Mouse (Mus musculus): Measurements from ENCODE around the gene Flt3. TPM values are rescaled to one million over a fixed set of nuclear protein-coding genes. Genes with fewer than 3 reads are reported as not detected.

Gene Flt3
- total RNA-seq, 2 experiments from 2014 or later: 14.2 to 18.3 TPM

DNA sequence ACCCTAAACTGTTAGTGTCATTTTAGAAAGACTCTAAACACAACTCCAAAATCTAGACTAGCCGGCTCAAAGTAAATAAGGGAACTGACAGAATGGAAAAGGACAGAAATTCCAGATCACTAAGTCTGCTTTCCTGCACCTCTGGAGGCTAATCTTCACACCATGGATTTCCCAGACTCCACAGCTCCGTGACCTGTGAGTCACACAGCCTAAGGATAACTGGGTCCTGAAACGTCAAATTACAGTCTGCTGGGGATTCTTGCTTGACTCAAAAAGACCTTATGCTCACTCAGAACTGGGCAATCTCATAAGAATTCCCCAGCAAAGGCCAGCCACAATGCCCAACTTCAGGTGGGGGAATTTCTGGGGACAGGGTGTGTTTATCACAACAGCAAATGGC is 44.5 kb downstream of the Flt3 start:
- ATAC-seq (replicated peaks; ENCODE audit: poor library complexity): no peak

GRCm38 (mm10) chr5:147354985-147355384 is 45.3 kb downstream of the Flt3 start:
- no peak for ATAC-seq (replicated peaks; ENCODE audit: poor library complexity)

DNA sequence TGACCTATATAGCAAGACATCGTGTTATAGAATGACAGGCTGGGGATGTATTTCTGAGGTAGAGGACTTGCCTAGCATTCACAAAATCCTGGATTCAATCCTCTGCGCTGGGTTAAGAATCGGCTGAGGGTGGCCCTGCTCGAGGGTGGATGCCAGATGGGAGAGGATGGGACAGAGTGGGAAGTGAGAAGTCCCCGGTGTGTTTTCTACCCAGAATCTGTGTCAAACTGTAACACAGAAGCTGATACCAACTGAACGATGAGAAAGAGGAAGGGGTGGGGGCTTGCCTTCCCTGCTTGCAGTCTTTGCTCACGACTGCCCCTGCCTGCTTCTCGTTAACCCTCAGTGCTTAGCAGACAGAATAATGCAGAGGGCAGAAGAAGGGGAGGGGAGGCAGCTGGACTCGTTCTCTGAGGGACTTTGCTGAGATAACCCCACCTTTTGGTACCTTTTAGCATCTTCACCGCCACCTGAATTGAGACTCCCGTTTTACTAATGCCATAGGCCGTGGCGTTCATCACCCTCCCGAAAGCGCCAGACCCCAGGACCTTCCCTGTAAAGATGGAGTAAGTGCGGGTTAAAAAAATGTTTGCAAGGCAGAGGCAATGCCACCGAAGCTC is 46.0 kb downstream of the Flt3 start:
- ATAC-seq (replicated peaks; ENCODE audit: poor library complexity): peak; percentile 65

DNA sequence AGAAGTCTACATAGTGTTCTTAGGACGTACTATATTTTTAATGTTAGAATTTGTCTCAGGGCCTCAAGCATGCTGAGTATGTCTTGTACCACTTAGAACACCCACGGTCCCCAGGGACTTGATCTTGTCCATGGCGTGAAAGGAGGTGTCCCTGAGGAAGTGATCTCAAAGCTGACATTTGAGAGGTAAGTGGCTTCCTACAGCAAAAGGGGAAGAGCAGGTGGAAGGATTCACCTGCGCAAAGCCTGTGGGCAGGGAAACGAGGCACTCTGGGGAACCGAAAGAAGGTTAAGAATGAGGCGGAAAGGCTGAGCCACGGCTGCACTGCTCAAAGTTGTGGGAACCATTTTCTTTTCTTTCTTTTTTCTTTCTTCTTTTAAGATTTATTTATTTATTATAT is 48.4 kb downstream of the Flt3 start:
- ATAC-seq (replicated peaks; ENCODE audit: poor library complexity): no peak

- ATAC-seq (replicated peaks; ENCODE audit: poor library complexity): no peak
These were observed 54.3 kb downstream of the Flt3 start for GRCm38 (mm10) chr5:147345981-147346380.

DNA sequence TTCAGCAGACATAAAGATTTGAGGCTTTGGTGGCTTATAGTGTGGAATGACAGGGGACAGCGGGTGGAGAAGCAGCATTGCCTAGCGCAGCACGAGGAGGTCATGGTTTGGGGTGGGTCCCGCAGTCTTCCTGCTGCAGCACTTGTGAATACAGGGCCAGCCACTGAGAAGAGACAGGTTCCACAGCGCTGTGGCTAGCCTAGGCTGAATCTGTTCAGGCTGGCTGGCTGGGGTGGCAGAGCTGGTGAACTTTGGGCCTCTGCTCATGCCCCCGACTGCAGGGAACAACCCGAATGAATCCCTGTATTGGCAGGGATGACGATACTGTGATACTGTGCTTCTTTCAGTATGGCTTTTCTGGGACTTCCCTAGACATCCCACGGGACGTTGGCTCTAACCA is 56.4 kb downstream of the Flt3 start:
- ATAC-seq (replicated peaks; ENCODE audit: poor library complexity): no peak

DNA sequence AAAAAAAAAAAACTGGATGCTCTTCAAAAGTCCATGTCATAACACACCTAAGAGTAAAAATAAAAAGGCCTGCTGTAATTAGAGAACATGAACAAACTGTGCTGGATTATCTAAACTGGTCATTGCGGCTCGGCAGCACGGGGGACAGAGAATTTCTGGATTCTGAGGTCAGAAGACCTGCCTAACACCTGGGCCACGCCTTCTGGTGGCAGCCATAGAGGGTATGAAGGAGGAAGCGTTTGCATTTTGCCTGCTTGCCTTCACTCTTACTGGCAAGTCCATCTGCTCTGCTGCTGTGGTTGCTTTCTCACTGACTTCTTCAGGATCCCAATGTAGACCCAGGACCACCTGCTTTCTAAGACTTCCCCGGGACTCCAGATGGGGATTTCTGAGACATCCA is 57.4 kb downstream of the Flt3 start:
- ATAC-seq (replicated peaks; ENCODE audit: poor library complexity): no peak

DNA sequence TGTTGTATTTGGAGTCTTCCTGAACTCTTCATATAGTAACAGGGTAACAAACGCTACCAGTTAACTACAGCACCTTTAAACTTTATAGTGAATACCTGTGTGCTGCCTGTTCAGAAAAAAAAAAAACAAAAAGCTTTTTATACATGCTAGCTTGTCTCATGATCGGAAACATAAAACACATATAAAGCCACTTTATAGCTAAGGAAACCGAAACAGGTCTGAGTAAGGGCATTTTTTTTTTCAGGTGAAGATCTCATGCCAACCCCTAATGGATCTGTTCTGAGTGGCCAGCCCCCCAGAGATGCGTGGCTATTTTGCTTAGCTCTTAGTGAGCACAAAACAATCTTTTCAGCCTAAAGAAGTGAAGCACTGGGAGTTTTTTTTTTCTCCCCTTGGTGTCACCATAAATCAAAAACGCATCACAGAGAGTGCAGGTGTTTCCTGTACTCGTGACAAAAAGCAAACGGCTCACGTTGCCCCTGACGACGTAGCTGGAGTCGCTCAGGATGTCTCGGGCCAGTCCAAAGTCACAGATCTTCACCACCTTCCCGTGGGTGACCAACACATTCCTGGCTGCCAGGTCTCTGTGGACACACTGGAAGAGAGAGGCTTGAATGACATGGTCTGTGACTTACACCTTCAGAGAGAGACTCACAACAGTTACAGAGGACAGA is 59.4 kb downstream of the Flt3 start:
- ATAC-seq (replicated peaks; ENCODE audit: poor library complexity): peak; percentile 88

DNA sequence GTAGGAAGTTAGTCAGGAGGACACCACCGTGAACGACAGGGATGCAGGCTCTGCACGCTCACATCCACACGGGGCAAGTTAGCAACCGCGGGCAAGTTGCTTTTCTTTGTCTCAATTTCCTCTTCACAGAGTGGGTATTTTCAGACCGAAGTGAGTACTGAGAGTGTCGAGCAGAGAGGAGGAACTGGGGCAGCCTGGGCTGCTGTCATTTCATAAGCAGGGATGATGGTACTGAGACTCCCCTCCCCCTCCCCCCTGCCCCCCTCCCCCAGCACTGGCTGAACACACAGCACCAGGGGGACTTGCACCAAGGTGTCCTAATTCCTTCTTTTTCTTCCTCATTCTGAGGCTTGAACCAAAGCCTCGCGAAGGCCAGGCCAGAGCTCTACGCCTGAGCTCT is 60.7 kb downstream of the Flt3 start:
- peak; percentile 81 for ATAC-seq (replicated peaks; ENCODE audit: poor library complexity)

- no peak for ATAC-seq (replicated peaks; ENCODE audit: poor library complexity)
These were observed 61.3 kb downstream of the Flt3 start for GRCm38 (mm10) chr5:147338967-147339366.

DNA sequence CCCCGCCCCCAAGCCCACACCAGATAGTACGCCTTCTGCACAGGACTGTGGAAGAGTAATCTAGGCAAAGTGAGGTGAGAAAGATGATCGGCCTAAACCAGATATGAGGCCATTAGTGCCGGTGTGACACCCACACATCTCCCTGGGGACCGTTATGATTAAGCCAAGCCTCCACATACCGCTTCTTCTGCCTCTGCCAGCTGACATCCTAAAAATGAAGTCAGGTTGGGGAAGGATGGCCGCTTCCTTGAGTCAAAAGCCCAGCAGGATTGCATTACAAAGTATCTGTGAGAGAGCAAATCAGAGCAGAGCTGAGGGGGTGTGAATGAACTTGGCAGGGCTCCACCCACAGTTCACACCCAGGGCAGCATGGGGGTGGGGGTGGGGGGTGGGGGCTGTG is 67.6 kb downstream of the Flt3 start:
- no peak for ATAC-seq (replicated peaks; ENCODE audit: poor library complexity)

- ATAC-seq (replicated peaks; ENCODE audit: poor library complexity): peak; percentile 96
These were observed 68.7 kb downstream of the Flt3 start for GRCm38 (mm10) chr5:147331547-147331946.

DNA sequence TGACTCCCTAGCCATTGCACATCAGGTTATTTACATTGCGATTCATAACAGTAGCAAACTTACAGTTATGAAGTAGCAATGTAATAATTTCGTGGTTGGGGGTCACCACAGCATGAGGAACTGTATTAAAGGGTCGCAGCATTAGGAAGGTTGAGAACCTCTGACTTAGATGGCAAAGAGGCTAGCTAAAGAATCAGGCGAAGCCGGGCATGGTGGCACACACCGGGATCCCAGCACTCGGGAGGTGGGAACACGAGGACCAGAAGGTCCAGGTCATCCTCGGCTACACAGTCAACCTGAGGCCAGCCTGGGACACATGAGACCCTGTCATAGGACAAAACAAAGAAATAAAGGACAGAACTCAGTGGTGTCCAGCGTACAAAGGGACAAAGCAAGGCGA is 70.3 kb downstream of the Flt3 start:
- no peak for ATAC-seq (replicated peaks; ENCODE audit: poor library complexity)

GRCm38 (mm10) chr5:147327636-147328035 is 72.7 kb downstream of the Flt3 start:
- no peak for ATAC-seq (replicated peaks; ENCODE audit: poor library complexity)

DNA sequence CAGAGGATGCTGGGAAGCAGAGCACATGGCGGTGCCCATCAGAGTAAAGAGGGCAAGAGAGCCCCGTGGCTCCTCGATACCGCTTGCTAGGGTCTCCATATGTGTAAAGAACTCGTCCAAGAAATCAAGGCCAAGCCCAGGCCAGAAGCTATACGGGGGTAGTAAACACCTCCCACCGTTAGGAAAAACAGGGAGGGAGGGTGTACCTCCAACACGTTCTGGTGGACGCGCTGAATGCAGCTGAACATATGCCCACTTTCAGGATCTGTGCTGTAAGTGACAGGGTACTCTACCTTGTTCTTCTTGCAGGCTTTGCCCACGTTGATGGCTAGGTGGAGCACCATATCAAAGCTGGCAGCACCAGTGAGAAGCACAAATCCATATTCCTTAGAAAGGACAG is 74.4 kb downstream of the Flt3 start:
- ATAC-seq (replicated peaks; ENCODE audit: poor library complexity): no peak

GRCm38 (mm10) chr5:147323237-147323917 is 76.9 kb downstream of the Flt3 start:
- peak; percentile 85 for ATAC-seq (replicated peaks; ENCODE audit: poor library complexity)

- ATAC-seq (replicated peaks; ENCODE audit: poor library complexity): no peak
These were observed 78.1 kb downstream of the Flt3 start, which contains the start of gene Urad for GRCm38 (mm10) chr5:147322183-147322582. TSS of gene Urad (minus strand) at chr5:147322440.

- ATAC-seq (replicated peaks; ENCODE audit: poor library complexity): peak; percentile 81
These were observed 80.6 kb downstream of the Flt3 start for GRCm38 (mm10) chr5:147319653-147320052.

- ATAC-seq (replicated peaks; ENCODE audit: poor library complexity): peak; percentile 40; the same call in 1 of the 2 replicates
These were observed 82.3 kb downstream of the Flt3 start for GRCm38 (mm10) chr5:147317991-147318390.

DNA sequence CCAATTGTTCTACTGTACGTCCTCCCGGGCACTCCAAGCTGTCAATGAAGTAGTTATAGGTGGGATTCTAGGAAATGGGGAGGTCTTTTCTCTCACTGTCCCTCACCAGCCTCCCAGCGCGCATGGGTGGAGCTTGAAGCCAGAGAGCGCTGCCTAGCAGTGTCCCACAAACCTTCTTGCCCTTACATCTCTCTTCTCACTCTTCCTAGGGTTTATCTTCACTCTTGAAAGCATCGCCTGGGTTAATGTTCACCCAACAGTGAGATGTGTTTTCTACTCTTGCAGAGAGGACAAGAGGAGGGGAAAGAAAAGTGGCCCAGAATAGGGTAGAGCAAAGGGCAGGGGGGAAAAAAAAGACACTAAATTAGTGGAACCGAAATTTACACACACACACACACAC is 83.0 kb downstream of the Flt3 start:
- no peak for ATAC-seq (replicated peaks; ENCODE audit: poor library complexity)

DNA sequence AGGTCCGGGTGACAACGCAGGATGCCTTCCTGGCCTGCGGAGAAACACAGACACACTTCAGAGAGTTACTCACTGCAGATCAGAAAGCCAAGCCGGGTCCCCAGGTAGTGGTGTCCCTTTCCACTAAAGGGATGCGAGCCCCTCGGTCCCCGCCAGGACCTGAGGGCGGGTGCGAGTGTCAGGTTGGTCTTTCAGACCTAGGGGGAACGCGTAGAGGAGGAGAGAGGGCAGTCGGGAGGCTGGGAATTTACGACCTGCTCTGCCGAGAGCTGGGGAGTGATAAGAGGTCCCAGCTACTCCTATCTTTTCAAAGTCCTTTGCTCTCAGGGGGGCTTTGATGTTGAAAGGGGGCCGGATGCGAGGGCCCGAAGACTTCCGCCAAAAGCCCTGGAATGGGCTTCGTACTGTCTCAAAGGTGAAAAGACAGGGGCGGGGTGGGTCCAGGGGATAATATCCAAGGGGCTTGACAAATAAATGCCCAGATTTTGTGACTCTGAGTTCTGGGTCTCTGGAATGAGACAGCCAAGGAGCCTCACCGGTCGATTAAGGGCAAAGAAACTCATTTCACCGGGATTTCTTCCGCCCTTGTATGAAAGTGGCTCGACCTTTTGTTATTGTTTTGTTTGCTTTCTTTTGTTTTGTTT is 84.7 kb downstream of the Flt3 start:
- no peak for ATAC-seq (replicated peaks; ENCODE audit: poor library complexity)
